Mouse (Mus musculus): Measurements from ENCODE around the gene Tgfb1.

DNA sequence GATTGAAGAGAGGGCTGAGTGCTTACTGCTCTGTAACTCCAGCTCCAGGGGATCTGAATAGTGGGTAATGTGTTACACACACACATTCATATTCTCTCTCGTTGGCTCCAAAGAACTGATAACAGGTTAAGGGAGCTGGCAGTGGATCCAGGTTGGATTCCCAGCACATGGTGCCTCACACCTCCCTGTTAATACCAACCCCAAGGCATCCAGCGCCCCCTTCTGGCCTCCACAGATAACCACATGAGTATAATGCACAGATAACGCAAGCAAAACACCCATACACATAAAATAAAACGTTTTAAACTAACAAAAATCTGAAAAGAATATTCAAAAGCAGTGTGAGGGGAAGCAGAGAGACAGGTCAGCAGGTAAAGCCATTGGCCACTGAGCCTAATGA, 14.4 kb upstream of the Tgfb1 start:
- TF ChIP-seq CTCF (IDR thresholded peaks at IDR 0.05; ENCODE audit: control insufficient read depth, insufficient read depth, low read length) (no peak), POLR2A (IDR thresholded peaks at IDR 0.05; ENCODE audit: borderline replicate concordance, control insufficient read depth, low read depth, low read length) (no peak)
